Mouse (Mus musculus) thymus, postnatal 0 days (tissue): ENCODE measurements around the gene Krt8. TPM values are rescaled to one million over a fixed set of nuclear protein-coding genes. Genes with fewer than 3 reads are reported as not detected.
A peak's percentile ranks its signal among the peaks of the same experiment; 100 is the strongest.
"Not testable (repeated sequence)": the region's sequence is repeated elsewhere in the genome, so short reads cannot be mapped to it uniquely, and the experiment has no call there.

Experiments used
- DNase-seq: peaks from one replicate; pipeline ENCODE4 v3.0.0-alpha.2; 2015; ENCODE audit warnings: low spot score
- polyA plus RNA-seq: library from polyadenylated mRNA; unstranded; fragments of >200 nt; fragmentation: Nextera tagmentation; extraction: Ambion mirVana; gene quantifications from 2 replicates; pipeline ENCODE4 v1.2.1, GENCODE M21; 2015

Gene Krt8
- polyA plus RNA-seq, 1 experiment from 2014 or later, result 1,123 TPM

DNA sequence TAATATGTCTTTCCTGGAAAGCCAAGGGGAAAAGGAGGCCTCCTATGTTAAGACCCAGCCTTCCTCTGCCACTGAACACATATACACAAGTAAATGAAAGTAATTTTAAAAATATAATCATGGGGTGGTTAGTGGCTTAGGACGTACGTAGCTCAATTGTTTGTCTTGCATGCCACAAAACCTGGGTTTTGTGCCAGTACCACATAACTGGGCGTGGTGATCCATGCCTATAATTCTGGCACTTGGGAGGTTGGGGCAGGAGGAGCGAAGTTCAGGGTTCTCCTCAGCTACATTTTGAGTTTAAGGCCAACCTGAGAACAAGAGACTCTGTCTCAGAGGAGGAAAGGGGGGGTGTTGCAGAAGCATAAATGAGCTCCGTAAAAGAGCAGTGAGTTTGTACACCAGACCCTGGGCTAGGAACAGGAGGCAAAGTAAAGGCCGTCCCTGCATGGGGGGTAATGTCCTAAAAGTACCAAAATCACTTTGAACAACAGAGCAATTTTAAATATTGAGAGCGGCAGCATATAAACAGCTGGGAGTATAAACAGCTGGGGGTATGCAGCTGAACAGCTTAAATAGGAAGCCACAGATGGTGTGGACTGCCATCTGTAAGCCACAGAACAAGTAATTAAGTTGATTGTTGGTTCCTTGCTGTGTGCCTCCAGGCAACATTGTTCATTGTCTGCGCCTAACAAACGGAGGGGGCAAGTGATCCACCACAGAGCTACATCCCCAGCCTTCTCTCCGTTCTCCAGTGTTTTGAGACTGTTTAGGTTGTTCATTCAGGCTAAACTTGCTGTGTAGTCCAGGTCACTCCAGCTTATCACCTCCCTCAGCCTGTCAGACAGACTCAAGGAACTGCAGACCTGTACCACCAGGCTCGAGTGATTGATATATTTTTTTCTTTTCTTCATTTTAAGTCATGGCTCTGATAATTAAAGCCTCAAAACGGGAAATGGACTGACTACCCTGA is 3.1 kb upstream of the Krt8 start:
- no peak for DNase-seq

DNA sequence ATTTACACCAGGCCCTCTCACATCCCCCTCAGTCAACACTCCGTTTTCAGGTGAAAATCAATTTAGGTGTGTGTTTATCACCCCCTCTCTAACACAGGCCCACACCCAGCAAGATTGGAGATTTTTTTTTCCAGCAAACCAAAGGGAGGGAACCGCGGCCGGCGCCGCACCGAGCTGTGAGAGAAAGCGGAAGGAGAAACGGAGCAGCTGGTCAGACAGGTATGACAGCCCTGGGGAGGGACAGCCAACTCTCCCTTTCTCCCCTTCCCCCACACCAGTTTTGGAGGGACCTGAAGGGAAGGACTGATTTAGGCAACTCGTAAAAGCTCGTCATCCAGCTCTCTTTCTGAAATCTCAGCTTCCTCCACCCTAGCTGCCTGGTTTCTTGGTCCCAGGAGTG is 2.0 kb upstream of the Krt8 start:
- DNase-seq, result no peak

DNA sequence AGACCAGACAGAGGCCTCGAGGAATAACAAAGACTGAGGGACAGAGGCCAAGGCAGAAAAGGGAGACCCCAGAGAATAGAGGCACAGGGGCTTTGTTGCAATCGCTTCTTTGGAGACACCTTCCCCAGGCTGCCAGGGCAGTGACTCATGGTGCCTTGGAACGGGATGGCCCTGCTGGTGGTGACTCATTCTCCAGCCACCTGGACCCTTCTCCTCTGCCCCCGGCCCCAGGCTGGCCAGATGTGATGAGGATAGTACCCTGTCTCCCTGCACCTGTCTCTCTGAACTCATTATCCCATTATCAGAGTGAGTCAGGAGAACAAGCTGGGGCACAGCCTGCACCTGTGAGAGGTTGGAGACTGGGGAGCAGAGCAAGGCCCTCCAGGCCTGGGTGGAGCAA is 1.0 kb upstream of the Krt8 start:
- no peak for DNase-seq

DNA sequence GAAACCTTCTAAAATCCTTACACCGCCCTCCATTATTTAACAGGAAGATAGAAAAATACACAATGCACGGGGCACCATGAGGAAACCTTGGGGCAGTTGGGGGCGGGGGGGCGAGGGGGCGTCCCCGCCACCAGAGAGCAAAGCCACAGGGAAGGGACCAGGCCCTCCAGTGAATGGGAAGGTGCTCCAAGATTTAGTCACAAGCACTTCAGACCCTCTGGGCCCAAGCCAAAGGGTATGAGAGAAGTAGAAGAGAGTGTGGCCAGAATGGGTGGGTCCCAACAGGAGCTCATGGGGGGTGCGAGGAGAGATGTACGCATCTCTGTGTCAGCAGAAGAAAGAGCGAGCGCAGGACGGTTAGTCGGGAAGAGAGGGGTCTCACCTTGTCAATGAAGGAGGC is 766 bp downstream of the Krt8 start:
- DNase-seq, result no peak

DNA sequence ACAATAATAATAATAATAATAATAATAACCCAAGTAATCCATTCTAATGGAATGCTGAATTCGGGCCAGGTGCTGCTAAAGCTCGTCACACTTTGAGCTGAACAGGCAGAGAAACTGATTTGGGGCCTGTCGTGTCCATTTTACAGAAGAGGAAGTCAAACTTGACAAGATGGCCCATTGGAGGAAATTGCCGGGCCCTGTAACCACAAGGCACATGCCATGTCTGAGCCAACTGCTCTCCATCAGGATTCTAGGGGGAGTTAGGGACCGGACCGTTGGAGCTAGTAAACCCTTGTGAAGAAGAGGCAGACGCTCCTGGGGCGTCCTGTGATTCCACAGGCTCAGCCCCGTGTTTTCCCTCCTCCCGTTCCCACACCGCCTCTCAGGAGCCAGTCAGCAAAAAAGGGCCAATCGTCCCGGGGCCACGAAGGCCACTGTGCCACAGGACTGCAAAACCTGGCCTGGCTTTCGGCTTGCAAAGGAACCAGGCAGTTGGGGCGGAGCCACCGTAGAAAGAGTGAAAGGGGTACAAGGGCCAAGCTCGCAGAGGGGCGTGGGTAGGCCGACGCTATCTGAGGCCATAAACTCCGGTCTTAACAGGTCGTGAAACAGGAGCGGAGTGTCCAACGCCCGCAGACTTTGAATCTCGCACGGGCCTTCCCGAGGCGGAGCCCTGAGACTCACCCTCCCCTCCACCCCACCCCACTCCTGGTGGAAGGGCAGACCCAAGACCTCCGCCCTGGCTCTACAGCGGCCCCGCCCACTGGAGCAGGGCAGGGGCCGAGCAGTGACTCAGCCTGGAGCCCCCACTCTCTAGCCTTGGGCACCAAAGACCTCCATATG is 1.4 kb downstream of the Krt8 start:
- no peak for DNase-seq

DNA sequence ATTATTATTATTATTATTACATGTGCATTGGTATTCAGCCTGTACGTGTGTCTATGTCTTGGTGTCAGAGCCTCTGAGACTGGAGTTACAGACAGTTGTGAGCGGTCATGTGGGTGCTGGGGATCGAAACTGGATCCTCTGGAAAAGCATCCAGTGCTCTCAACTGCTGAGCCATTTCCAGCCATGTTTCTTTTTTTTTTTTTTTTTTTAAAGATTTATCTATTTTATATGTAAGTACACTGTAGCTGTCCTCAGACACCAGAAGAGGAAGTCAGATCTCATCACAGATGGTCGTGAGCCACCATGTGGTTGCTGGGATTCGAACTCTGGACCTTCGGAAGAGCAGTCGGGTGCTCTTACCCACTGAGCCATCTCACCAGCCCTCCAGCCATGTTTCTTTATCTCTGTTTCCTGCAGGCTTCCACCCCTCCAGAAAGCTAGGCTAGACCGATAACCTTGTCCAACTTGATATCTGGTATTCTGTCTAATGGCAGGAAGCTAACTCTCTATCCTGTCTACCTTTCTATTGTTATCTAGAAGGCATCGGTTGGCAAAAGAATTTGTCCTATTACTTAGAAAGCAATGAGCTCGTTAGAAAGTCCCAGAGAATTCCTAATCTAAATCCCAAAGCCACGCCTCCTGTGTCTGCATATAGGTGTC is 4.5 kb downstream of the Krt8 start:
- DNase-seq, result no peak

DNA sequence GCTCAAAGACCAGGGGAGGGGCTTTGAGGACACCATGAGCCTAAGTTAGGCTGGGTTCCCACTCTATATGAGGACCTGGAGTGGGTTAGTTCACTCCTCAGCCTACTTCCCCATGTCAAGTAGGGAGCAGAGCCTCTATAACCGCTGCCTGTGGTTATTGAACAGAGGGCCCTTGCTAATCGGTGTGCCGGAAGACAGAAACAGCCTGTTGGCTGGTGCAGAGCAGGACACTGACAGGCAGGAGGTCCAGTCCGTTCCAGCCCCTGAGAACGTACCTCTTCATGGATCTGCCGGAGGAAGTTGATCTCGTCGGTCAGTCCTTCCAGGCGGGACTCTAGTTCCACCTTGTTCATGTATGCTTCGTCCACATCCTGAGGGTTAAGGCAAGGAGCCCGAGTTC is 5.1 kb downstream of the Krt8 start:
- DNase-seq, result no peak

DNA sequence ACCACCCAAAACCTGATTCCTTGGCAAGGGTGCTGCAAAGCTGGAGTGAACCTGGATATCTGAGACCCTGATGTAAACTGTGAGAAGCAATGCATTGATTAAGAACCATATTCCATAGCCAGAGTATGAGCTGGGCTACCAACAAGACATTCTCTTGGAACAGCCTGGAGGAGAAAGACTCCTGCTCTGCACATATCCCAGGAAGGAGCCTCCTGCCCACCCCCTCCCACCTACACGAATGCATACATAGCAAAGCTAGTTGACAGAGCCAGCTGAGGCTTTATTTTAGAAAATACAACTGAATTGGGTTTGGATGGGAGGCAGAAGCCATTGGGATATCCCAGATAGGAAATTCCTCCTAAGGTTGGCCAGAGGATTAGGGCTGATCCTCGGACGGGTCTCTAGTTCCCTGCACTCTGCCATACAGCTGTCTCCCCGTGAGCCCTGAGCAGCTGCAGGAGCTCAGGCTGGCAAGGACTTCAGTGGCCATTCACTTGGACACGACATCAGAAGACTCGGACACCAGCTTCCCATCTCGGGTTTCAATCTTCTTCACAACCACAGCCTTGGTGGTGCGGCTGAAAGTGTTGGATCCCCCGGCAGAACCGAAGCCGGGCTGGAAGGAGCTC is 7.7 kb downstream of the Krt8 start:
- DNase-seq, result not testable (repeated sequence)

DNA sequence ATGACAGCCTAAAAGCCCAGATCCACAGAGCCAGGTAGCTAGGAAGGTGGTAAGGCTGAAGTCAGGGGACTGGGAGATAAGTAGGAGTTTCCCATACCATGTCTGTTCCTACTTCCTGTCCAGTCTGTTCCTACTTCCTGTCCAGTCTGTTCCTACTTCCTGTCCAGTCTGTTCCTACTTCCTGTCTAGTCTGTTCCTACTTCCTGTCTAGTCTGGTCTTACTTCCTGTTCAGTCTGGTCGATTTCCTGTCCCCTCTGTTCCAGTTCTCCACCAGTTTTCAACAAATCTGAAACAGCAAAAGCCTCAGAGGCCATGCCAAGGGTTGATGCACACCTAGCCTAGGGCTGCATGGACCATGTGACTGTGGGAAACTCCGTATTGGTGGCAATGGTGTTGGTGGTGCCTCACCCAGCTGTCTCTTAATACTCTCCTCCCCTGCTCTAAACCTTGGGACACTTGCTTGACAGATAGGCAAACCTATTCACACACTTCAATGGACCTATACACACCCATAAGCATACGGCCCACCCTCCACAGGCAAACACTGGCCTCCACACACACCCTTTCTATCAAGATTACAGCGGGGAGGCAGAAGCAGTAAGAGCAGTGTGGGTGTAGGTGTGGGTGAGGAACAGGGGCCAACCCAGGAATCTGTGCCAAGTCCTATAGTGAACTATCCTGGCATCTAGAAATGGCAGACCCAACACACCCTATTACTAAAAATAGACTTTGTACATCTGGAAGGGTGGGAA is 8.6 kb downstream of the Krt8 start:
- DNase-seq, result no peak

DNA sequence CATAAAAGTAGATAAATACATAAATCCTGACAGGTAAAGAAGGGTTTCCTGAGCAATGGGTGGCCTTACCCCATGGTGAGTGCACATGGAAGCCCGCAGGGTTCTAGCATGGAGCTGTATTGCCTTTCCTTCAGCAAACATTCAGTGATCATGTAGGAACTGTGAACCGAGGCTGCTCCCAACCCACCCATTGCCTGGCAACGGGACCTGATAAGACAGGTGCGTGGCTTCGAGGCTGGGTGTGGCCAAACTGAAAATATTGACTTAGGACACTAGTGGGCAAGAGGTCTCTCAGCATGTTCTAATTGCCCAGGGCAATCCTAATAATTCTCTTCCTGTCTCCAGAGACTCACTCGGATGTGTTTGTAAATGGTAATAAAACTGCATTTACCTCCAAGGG is 9.9 kb downstream of the Krt8 start:
- no peak for DNase-seq

DNA sequence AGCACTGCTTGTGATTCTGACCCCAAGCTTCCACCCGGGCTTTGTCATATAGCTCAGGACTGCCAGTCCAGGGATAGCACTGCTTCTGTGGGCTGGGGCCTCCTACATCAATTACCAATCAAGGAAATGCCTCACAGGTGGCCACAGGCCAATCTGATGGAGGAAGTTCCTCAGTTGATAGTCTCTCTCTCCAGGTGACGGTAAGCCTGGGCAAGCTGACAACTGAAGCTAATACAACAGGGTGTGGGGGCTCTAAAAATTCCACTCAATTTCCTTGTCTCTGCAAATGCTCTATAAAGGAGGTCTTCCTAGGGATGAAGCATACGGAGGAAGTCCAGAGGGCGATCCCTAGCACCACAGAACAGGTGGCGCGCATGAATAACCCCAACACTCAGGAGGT is 13.3 kb downstream of the Krt8 start:
- no peak for DNase-seq

DNA sequence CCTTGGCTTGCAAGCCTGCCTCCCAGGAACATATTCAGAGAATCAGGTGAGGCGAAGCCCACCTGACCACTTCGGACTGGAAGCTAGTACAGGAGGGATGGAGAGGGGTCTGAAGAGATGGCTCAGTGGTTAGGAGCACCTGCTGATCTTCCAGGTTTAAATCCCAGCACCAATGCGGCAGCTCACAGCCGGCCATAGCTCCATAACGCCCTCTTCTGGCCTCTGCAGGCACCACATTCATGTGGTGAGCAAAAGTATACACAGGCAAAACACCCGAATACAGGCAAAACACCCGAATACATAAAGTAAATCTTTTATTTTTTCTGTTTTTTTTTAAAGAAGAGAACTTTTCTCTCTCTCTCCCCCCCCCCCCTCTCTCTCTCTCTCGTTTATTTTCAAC is 15.6 kb downstream of the Krt8 start:
- no peak for DNase-seq

DNA sequence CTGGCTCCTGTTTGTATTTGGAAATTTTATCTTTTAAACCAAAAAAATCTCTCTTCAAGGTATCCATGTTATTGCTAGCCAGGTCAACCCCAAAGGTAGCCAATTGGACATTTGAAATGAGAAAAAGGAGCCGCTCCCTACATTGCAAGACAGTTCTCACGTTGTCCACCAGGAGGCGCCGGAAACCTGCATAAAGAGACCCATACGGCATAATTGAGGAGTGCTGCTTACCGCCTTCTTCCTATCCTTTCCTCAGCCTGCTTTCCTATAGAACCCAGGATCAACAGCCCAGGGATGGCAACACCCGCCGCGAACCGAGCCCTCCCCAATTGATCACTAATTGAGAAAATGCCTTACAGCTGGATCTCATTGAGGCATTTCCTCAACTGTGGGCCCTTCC is 16.2 kb downstream of the Krt8 start:
- peak; percentile 77 for DNase-seq

DNA sequence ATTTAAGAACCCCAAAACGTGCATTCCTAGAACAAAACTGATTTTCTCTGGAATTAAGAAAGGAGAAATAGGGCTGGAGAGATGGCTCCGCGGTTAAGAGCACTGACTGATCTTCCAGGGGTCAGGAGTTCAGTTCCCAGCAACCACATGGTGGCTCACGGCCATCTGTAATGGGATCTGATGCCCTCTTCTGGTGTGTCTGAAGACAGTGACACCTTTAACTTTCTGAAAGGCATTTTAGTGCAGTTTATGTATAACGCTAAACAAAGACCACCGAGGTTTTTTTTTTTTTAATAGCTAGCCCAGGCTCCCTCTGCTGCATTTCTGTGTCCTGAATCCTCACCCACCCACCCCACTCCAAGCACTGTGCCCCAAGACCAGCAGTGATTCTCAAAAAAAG is 19.5 kb downstream of the Krt8 start:
- DNase-seq, result no peak

DNA sequence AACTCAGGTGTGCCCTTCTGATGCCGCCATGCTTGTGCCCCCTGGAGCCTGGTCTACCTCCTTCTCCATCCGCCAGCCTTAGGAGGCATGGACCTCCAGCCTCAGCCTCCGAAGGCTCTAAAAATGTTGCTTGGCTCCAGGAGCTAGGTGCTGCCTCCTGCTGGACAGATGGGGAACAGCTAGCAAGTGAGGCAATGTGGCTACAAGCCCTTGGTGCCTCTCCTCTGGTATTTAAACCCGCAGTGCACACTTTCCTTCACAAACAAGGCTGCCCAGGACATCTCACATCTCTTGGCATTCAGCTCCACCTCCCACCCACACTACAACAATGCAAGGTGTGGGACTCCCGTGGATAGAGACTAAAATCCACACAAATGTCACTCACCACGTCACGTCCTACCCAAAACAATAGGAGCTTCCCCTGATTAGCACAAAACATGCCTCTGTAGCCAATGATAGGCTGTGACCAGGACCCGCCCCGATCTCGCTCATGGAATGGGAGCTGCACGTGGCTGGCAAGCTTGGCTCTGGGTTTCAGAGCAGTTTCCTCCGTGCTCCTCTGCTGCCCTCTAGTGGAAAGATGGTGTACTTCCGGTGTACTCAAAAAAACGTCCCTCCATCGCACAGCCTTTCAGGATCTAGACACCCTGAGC is 20.2 kb downstream of the Krt8 start:
- DNase-seq, result peak; percentile 88

DNA sequence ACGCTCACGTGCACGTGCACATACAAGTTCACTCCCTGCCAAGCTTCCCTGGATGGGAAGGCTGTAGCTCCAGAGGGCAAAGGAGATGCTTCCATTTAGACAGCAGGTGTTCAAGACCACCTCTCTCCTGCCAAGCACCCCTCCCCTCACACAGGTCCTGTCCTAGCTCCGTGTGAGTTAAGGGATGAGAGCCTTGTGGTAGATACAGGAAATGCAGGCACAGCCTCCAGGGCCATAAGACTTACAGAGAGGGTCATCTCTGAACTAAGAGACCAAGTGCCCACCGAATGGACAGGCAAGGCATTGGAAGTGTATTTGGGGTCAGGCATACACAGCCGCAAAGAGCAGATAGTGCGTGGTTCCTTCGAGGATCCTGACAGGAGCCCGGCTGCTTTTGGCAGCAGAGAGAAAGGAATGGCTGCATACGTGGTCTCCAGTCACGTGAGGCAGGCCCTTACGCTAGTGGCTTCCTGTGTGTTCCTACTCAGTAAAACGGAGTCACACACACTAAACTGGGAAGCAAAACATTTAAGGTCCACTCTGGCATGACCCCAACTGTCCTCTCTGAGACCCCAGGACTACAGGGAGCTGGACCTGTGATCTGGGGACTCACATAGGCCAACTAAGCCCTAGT is 20.9 kb downstream of the Krt8 start:
- DNase-seq, result no peak

DNA sequence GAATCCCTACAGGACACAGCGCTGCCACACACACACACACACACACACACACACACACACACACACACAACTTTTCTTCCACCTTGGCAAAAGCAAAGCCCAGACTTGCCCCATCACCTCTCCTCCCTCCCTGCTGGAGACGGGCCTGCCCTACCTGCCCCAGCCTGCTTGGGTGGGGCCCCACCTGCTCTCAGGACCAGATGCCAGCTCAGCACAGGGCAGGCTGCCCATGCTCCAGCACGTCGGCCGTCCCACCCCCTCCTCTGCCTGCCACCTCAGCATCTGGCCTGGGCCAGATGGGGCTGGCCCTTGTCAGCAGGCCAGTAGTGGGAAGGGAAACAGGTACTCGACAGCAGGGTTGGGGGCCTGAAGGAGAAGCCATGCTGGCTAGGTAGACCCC is 23.4 kb downstream of the Krt8 start:
- DNase-seq, result no peak

DNA sequence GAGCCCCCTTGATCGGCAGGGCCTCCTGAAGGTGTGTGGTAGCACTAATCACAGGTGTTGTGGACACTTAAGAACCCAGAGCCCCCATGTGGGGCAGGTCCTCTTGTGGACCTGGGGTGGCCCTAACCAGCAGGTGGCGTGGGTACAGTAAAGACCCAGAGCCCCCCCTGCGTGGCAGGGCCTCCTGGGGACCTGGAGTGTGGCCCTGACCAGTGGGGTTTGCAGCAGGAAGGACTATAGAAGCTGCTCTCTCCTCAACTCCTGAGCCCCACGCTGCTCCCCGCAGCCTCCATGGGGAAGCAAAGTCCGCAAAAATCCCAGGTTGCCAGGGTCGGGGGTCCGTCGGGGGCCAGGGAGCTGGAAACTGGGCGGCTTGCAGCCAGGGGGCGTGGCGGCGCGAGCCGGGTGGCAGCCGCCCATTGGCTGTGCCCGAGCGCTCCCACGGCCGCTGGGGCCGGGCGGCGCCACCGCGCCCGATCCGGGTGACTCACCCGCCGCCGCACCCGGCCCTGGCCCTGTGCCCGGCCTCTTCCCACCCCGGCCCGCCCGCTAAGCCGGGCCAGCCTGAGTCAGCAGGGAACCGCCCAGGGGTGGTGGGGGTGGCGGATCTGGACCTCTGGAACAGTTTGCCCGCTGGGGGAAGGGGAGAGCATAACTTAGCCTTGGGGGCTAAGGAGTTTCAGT is 27.1 kb downstream of the Krt8 start:
- DNase-seq, result peak; percentile 27

DNA sequence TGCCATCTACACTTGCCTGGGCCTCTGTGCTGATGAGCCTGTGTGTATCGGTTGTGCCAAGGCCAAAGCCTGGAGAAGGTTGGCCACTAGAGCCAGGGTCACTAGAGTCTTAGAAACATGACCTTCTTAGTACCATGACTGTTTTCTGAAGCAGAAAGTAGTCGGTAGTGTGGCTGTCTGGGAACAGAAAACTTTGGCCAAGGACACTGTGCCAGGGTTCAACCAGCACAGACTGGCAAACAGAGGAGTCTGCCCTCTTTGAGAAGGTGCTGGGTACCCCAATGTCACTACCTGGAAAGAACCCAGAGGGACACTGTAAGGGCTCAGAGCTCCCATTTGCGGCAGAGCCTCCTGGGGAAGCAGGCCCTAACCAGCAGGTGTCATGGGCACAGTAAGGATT is 27.6 kb downstream of the Krt8 start:
- no peak for DNase-seq
